ENCODE assay signal across 8 mouse cellular contexts in genomic region chr12:71831258-71832087, GRCm38 (mm10). TPM values are rescaled to one million over a fixed set of nuclear protein-coding genes. Genes with fewer than 3 reads are reported as not detected.
A peak's percentile ranks its signal among the peaks of the same experiment; 100 is the strongest.
DNase-seq lines count a peak whose midpoint lies in the region; ATAC-seq lines count a peak whose summit lies in the region.

No protein-coding gene starts in this region.

- 0 out of 2 replicates have a peak, but pooled peaks cover 2% of the 10 kb centered on the region for H3K36me3 ChIP-seq in heart, embryonic 16.5 days (ENCODE audit: control insufficient read depth, insufficient read depth)
- no peaks in the 10 kb centered on the region for H3K36me3 ChIP-seq in midbrain, embryonic 13.5 days

- WGBS in heart, embryonic 16.5 days, result under 1% methylated on average over 58 of the region's 59 CpGs
- under 1% methylated on average over 59 of the region's 59 CpGs for WGBS in midbrain, embryonic 13.5 days

- peak overlapping the region; percentile 81 for H3K4me2 ChIP-seq in heart, embryonic 16.5 days (ENCODE audit: low read depth, low read length)
- H3K4me2 ChIP-seq in midbrain, embryonic 13.5 days (replicated peaks), result peak overlapping the region; percentile 90

- peak overlapping the region; percentile 95 for H3K9ac ChIP-seq in heart, embryonic 16.5 days (ENCODE audit: low read length)
- peak overlapping the region; percentile 96 for H3K9ac ChIP-seq in midbrain, embryonic 13.5 days (replicated peaks)

- peak overlapping the region; percentile 92 for H3K27ac ChIP-seq in heart, embryonic 16.5 days (ENCODE audit: low read length)
- H3K27ac ChIP-seq in midbrain, embryonic 13.5 days, result peak overlapping the region; percentile 97

- peaks cover 36% of the 10 kb centered on the region for H3K4me1 ChIP-seq in heart, embryonic 16.5 days (ENCODE audit: control insufficient read depth, insufficient read depth, low read length)
- peaks cover 39% of the 10 kb centered on the region for H3K4me1 ChIP-seq in midbrain, embryonic 13.5 days (replicated peaks)

- peak overlapping the region; percentile 81 for H3K4me3 ChIP-seq in heart, embryonic 16.5 days (ENCODE audit: low read length)
- H3K4me3 ChIP-seq in midbrain, embryonic 13.5 days (replicated peaks), result peak overlapping the region; percentile 95

- H3K9me3 ChIP-seq in heart, embryonic 16.5 days (replicated peaks; ENCODE audit: control insufficient read depth, low read length), result no peaks in the 10 kb centered on the region
- H3K9me3 ChIP-seq in midbrain, embryonic 13.5 days, result no peaks in the 10 kb centered on the region

- H3K27me3 ChIP-seq in heart, embryonic 16.5 days (ENCODE audit: control insufficient read depth, insufficient read depth, low read length), result no peaks in the 10 kb centered on the region
- H3K27me3 ChIP-seq in midbrain, embryonic 13.5 days, result peaks cover 4% of the 10 kb centered on the region; the same call in 1 of the 2 replicates

- intact Hi-C loops in left cerebral cortex, postnatal 4 days (cut with DNase I), result loop anchor here (5.0 kb wide), 1 partner anchor 146 kb away; no protein-coding TSS in a partner anchor

- peak; percentile 50 for DNase-seq in embryo, embryonic 11 days
- no peak for DNase-seq in embryo, embryonic 10.5 days (ENCODE audit: low spot score)
- peak; percentile 61 to 64 for DNase-seq in adrenal gland, adult 18-20 months (ENCODE audit: low spot score in 2 of 2)
- peak; percentile 39 for DNase-seq in left cerebral cortex, postnatal 4 days
- peak; percentile 63 to 80 for DNase-seq in spleen, postnatal 4 days (ENCODE audit: low spot score in 2 of 2)

- peak; percentile 48 for ATAC-seq in erythroblast, adult 5-6 weeks (replicated peaks; ENCODE audit: low FRiP score, poor library complexity, severe bottlenecking)
- ATAC-seq in heart, embryonic 16.5 days (replicated peaks; ENCODE audit: extremely low read depth, insufficient read depth, low FRiP score), result peak; percentile 29
- ATAC-seq in midbrain, embryonic 13.5 days, result 0 out of 2 replicates have a peak, but pooled peaks have one; percentile 0

RNA-seq across cellular contexts. Expression of gene Daam1, which starts 0.6 kb away (rescaled TPM):
- total RNA-seq in adrenal gland, adult 18-20 months (2021), result 10 to 100 TPM; 18.8 to 21.2 TPM
- 39.4 and 45.4 TPM in 2 replicates for total RNA-seq in erythroblast, adult 5-6 weeks (2015; ENCODE audit: low replicate concordance)
- 59.4 and 83.1 TPM in 2 replicates for total RNA-seq in erythroblast, adult 5-6 weeks (2017; ENCODE audit: low replicate concordance)
- 21.6 and 21.7 TPM in 2 replicates for polyA plus RNA-seq in heart, embryonic 16.5 days (2015; fragmentation: Nextera tagmentation; extraction: Ambion mirVana)
- 100 to 1,000 TPM; 152 to 157 TPM for total RNA-seq in left cerebral cortex, postnatal 4 days (2021)
- polyA plus RNA-seq in midbrain, embryonic 13.5 days (2015; fragmentation: Nextera tagmentation; extraction: Ambion mirVana), result 24.2 and 24.4 TPM in 2 replicates
